Mouse (Mus musculus) G1E (cell line): ENCODE measurements at regions not wholly inside any gene's neighbourhood (a gene's known extent, or its start where the extent isn't known, plus 50 kb on each side); places are given as distances from the start of the nearest gene placed in this dataset.

Source experiments
- CTCF ChIP-seq: IDR thresholded peaks from 2 replicates; pipeline ENCODE4 v1.5.1; 2012; ENCODE audit warnings: low read depth, low read length, inconsistent platforms, mixed read lengths
- GATA1 ChIP-seq: IDR thresholded peaks from 2 replicates; pipeline ENCODE4 v1.6.1; 2012; ENCODE audit warnings: borderline replicate concordance, low read length, inconsistent platforms, mixed read lengths
- POLR2AphosphoS5 ChIP-seq: IDR thresholded peaks from 2 replicates; pipeline ENCODE4 v1.6.1; 2012; ENCODE audit warnings: low read depth, low read length, inconsistent platforms; ENCODE audit not compliant: insufficient replicate concordance

GRCm38 (mm10) chr9:117872021-117872386, 168.3 kb upstream of the Azi2 start:
- TF ChIP-seq GATA1 (no peak), CTCF (no peak), POLR2AphosphoS5 (no peak)
